Mouse (Mus musculus) olfactory bulb, adult 2 months (tissue): Measurements from ENCODE around the gene Ltbp4.

Source experiments
- CTCF ChIP-seq: fragments of 200-500 bp; IDR thresholded peaks from 2 replicates; pipeline ENCODE4 v1.5.1; 2012; ENCODE audit warnings: low read depth, mild to moderate bottlenecking, low read length, moderate library complexity; ENCODE audit not compliant: insufficient read depth
- POLR2A ChIP-seq: fragments of 200-500 bp; IDR thresholded peaks from 2 replicates; pipeline ENCODE4 v1.6.1; 2012; ENCODE audit warnings: mild to moderate bottlenecking, low read depth, low read length, moderate library complexity; ENCODE audit not compliant: insufficient read depth

GRCm38 (mm10) chr7:27309832-27310231, 27.7 kb downstream of the Ltbp4 start:
- TF ChIP-seq POLR2A (no peak), CTCF (no peak)
